Mouse (Mus musculus) forelimb bud, embryonic 11.5 days (tissue): ENCODE data around the gene Slc25a22.

Experiments used
- DNase-seq: peaks from one replicate; pipeline ENCODE4 v3.0.0-alpha.2; 2012; ENCODE audit warnings: low read depth, low spot score

The Slc25a22 gene

DNA sequence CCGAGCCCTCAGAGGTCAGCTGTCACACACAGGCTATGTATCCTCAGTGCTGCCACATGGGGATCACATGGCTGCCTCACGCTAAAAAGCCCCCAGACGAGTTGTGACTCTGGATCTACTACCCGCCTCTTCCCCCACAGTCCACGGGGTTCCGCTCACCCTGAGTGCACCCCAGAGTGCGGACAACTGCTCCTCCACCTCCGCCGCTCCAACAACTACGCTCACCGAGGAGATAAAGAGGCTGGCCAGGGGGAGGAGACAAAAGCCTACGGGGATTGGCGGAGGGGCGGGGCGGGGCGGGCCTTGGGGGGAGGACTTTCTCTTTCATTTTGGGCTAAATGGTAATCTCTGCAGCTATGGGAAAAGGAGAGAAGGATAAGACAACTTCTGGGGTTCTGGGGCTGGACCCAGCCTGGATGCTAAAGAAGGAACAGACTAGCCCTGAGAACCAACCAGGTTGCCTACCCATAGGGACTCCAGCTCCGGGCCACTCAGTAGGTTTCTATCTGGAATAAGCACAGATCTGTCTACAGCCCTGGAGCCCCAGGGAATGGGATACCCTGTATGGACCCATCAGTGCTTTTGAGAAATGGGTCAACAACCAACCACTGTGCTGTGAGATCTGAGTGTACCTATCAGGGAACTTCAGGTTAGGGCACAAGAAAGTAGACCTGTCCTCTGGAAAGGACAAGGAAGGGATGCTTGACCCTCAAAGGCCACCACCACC, 2.4 kb downstream of the Slc25a22 start:
- DNase-seq, result no peak

DNA sequence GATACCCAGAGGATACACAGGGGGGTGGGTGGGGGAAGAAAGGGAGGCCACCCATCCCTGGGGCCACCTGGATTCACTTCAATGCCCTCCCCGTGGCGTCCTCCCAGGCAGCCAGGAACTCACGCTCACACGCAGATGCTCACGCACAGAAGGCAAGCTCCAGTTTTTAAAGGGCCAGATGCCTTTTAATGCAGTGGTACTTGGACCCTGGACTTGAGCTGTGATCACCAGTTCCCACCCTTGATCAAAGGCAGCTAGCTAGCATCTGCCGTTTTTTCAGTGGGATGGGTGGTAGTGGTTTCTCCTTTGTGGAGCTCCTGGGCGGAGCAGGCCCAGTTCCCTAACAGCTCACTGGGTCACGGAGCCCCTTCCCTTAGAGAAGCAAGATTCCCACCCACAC, 3.2 kb downstream of the Slc25a22 start:
- no peak for DNase-seq

DNA sequence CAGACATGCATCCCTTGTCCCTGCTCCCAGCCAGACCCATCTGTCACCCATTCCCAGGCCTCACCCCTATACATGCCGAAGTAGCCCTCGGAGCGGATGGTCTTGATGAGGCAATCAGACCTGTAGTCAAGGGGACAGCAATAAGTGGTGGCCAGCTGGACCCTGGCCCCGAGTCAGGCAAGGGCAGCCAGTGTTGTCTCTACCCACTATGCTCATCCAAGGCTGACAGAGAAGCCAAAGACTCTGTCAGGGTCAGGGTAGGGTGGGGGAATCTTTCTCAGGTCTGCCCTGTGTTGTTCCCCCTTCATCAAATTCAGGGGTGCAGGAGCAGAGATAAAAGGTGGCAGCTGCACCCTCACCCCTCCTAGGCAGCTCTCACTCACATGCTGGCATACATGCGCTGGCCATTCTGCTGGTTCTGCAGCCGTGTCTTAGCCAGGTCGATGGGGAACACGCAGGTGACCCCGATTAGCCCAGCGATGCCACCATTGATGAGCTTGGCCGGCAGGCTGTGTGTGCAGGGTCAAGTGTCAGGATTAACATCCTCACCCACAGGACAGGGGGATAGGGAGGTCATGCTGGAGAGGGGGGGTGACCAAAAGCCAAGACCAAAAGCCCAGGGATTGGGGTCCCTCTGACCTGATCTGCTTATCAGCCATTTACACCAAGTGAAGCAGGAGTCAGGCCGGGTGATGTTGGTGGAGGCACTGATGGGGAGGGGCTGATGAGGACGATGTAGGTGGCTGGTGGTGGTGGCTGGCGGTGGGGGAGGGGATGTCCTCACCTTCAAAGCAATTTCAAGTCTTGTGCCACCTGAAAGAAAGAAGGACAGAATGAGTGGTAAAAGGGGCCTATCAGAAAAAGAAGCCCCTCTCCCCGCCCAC, 3.9 kb downstream of the Slc25a22 start:
- no peak for DNase-seq

DNA sequence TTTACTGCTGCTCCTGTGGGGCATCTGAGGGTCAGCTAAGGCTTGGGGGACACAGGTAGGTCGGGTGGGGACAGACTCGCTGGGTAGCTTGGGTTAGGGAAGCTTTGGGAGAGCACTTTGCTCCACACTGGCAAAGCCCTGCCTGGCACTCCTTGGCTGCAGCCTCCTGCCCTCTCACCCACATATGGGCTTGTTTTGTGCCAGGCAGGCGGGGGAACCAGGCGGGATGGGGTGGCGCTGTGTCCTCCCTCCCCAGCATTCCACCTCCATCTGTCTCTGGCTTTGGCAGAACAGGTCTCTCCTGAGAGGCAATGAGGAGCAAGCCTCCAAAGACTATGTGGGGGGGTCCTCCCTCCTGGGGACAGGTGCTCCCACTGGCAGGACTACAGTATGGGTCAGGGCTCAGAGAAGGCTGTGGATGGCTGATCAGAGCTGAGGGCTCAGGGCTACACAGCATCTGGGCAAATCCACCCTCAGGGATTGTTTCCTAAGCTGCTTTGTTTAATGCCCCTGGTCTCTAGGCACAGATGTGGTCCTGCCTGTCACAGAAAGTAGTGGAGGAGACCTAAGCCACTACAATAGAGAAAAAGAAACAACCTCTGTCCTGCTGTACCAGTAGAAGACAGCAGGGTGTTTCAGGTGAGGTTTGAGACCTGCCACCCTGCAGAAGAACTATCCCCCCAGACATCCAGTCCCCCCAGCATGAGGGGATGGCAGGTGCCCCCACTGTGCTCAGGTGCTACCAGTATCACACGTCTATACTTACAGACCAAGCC, 4.8 kb downstream of the Slc25a22 start:
- no peak for DNase-seq

DNA sequence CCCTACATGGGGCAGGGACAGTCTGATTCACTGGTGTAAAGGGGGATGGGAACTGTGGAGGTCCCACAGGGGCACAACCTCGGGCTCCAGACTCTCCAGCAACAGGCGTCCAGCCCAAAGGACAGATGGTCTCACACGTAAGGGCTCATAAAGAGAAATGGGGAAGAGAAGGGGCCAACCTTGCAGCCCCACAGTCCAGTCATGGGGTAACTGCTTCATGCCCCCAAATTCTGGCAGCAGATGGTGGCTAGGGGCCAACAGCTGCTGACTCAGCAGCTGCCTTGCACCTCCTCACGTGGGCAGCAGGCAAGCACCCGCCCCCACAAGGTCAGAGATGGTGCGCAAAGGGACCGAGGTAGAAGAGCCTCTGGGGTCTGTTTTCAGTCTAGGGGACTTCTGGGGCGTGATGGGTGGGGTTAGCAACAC, 5.5 kb downstream of the Slc25a22 start:
- no peak for DNase-seq

DNA sequence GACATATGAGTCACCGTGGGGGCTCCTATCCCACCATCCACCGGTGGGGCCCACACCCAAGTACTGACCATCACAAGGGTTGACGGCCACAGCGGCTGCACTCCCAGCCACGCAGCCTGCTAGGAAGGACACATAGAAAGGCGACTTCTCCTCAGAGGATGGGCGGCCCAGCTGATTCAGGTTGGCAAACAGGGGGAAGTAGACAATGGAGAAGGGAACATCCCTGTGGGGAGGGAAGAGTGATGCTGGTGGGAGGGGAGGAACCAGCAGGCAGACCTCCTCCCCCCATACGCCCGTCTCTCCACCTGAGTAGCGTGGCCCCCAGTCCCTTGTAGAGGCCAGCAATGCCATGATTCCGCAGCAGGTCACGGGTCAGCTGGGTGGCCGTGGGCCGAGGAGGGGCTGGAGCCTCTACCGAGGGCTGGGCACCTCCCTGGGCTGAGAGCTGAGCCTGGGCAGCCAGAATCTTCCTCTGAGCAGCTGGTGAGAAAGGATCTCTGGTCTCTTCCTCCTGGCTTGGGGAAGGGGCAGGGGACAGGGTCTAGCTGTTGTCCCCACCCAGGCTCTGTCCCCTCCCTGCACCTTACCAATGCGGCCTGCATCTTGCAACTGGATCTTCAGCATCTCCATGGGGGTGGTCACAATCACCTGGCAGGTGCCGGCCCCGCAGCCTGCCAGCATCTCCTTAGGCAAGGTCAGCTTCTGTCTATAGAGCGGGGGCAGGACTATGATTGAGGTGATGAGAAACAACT, 6.1 kb downstream of the Slc25a22 start:
- no peak for DNase-seq

DNA sequence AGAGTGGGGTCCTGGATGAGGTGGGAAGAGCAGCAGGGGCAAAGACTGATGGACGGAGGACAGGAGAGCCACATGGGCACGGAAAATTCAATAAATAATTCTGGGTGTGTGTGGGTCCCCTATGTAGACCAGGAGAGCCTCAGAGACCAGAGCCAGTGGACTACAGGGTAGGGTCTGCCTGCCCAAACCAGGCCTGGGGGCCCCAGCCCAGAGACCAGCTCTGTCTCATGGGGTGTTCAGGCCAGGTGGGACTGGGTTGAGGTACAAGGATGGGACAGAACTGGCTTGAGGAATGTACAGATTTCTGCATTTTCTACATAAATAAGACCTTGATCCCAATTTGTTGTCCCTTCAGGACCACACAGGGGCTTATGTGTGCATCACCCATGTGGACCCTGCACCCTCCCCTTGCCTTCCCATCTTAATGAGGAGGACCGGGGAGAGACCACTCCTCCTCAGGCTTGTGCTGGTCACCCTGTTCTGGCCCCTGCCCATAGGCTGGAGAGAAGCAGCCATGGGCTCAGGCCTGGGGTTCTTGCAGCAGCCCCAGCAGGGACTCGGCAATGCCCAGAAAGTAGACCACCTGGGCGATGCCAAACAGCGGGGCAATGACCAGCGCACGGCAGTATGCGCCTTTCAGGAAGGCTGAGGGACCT, 7.0 kb downstream of the Slc25a22 start:
- no peak for DNase-seq

DNA sequence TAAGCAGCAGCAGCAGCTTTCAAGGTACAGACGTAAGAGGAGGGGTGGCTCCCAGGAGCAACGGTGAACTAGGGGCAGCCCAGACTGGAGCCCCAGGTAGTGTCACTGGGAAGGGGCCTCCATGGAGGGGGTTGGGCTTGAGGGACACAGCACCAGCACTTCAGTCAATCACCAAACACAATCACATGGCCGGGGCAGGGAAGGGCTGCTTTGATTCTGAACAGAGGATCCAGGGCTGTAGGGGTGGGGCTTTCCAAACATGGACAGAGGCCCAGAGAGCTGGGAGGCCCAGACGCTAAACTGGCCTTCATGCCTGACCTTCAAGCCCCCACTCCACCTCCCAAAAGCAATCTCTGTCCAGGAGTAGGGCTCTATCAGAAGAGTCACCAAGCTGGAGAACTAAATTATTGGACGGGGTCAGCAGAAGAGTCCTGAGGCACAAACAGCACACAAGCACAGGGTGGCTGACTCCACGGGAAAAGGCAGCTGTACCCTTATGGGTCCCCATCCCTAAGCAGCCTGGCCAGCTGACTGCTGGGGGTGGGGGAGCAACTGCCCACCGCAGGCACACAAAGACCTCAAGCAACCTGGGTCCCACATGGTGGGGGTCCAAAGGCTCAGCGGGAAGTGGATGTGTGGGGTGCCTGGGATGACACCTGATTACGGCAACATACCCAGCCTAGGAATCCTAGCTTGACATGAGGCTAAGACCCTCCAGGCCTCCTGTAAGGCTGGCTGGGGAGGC, 7.7 kb downstream of the Slc25a22 start:
- DNase-seq, result no peak

DNA sequence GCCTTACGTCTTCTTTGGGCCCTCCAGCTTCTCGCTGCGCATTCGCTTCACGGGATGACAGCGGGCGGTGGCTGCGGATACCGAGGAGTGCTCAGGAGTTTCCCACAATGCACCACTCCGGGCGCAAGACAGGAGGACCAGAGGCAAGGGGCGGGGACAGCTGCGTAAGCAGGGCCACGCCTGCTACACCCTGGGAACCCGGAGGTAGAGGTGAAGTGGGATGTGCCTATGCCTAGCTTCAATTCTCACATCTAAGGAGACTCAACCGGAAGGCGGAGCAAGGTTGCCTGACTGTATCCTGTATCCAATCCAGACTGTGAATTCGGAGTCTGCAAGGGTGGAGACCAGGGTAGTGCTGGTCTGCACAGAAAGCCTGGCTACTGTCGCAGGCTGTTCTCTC, 8.4 kb downstream of the Slc25a22 start, which contains the start of gene Cend1:
TSS of gene Cend1 (minus strand) at position 182 of the 400 bp plus-strand sequence.
- peak; percentile 77 for DNase-seq

DNA sequence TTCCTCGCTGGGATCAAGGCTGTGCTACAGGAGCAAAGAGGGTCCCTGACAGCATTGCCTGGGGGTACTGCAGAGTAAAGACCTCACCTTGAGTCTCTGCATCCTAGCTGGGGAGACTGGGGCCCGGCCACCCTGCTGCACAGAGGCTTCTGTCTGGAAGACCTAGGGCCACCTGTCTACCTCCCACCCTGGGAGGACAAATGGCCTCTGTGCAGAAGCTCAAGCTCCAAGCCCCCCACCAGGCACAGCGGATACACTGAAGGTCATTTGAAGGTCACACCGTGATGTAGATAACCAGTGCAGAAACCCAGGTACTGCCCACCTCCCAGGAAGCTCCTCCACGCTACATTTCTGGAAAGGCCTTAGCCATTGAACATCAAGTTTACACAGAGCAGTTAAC, 9.0 kb downstream of the Slc25a22 start:
- DNase-seq, result no peak

DNA sequence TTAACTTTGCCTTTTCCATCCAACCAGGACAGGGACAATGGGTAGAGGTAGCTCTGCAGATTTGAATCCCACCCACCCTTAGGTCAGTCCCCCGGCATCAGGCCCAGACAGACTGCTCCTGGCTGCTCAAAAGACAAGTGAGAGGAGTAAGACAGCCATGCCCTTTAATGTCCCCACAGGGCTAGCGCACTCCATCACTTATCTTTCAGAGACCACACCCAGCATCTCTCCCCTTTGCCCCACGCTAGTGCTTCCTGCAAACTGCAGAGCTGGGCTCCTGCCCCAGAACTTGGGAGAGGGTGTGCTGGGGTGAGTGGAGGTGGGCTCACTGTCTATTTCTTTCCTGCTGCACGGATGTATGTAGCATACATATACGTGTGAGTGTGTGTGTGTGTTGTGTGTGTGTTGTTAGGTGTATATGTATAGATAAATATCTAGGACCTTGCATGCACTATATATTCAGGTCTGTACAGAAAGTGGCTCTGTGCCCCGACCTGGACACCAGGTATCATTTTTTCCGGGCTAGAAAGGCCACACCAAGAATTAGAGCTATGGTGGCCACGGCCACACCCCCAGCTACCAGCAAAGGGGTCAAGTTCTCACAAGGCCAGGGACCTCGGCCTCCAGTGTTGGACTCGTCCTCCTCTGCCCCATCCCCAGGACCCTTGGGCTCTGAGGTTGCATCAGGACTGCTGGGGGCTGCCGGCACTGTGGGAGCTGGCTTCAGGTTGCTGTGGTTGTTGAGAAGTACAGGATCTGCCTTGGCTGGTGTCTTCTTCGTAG, 10.6 kb downstream of the Slc25a22 start:
- no peak for DNase-seq

DNA sequence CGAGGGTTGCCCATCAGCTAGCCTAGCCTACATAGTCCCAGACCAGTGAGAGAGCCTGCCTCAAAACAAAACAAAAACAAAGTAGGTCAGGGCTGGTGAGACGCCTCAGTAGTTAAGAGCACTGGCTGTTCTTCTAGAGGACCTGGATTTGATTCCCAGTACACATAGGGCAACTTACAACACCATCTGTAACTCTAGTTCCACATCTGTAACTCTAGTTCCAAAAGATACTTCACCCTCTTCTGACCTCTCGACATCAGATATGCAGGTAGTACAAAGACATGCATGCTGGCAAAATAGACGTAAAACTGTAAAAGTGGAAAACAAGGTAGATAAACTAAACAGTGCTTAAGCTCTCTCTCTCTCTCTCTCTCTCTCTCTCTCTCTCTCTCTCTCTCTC, 13.9 kb downstream of the Slc25a22 start:
- DNase-seq, result no peak

DNA sequence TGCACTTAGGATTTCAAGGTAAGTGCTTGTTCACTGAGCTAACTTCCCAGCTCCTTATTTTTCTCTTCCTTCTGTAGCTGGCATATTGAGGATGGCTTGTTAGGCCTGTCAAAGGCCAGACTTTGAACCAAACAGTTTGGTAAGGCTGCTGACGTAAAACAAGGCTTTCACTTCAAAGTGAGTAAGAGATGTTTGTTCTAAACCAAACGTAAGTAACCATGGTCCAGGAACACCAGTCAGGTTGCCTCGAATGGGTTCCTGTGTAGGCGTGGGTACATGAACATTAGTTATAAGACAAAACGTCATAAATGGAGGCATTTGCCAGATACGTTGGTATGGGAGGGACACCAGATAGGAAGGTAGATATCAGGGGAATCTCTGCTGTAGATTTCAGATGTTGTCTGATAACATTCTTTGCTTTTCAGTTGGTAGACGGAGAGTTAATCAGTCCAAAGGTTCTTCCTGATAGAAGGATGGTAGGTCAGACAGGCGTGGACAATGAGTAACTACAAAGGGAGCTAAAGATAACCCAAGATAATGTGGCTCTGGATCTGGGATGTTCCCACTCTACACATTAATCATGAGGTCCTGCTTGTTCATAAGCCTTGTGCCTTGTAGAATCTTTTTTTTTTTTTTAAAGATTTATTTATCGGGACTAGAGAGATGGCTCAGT, 17.5 kb downstream of the Slc25a22 start:
- DNase-seq, result no peak

DNA sequence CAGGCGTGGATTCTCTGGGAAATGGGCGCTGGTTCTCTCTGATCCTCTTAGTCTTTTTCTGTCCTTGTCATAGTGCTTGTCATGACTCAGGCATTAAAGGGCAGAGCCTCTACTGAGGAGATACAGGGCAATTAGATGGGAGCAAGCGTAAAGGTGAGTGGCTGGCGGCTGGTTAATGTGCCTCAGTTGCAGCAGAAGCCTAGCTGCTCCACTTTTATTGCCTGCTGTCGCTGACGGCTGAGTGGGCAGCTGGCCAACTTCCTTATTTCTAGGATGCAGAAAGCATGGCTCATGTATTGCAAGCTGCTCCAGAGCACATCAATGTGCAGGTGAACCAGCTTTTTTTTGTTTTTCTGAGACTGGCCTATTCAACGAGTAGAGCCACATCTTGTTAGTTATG, 18.7 kb downstream of the Slc25a22 start:
- no peak for DNase-seq

DNA sequence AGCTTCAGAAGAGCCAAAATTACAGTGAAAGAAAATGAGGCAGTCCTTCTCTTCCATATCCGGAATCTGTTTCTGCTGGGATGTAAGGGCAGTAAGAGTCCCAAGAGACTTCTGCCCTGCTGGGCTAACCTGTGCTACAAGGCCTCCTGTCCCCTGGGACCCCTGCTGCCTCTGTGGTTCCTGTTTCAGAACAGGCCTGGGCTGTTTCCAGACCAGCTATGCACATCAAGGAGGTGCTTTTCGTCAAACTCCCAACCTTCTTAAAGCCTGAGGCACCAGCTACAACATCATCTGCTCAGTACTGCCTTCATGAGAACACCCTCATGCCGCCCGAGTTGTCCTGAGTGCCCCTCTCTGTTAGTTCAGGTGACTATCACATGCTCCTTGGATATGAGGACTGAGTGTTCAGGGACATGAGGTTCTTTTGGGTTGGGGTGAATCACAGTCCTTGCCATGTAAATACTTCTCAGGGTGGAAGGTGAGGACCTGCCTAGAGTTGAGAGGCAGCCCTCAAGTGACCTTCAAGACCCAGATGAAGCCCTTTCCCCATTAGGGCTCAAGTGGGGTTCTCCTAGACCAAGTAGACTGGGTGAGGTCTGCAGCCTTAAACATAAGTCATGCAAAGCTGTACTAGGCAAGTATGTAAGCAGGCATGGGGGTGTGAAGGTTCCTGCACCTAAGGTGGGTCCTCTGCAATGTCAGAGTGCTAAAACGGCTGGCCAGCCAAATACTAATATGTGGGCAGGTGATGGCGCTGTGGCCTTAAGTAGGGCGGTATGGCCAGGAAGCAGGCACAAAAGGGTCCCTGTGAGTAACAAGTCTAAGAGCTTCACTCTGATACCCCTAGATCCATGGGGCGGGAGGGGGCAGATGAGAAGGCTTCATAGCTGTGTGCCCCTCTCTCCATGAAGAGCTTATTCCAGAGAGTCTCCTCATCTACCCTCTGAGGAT, 19.7 kb downstream of the Slc25a22 start:
- DNase-seq, result no peak

DNA sequence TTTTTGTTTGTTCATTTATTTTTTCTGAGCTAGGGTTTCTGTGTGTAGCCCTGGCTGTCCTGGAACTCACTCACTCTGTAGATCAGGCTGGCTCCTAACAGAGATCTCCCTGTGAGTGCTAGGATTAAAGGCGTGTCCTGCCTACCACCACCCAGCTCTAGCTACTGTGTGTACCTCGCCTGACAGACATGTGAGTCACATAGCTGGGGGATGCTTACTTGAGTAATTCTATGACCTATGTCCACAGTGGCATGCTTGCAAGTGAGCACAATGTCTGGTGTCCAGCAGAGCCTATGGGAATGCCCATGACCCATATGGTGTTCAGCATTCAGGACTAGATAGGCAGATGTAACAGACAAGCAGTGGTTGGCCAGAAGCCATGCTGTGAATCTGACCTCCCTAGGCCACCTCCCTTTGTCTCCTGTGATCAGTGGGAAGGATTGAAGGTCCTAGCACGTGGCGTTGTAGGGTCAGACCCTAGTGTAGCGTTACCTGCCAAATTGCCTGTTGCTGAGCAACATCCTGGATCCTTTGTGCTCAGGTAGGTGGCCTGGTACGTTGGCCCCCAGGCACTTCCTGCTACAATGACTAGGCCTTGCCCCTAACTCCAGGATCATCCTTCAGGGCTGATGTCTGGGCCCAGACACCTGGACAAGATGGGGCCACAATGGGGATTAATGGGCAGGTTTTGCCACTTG, 21.4 kb downstream of the Slc25a22 start:
- DNase-seq, result no peak
